Mouse (Mus musculus) neural tube, embryonic 11.5 days (tissue): ENCODE measurements at regions not wholly inside any gene's neighbourhood (a gene's known extent, or its start where the extent isn't known, plus 50 kb on each side); places are given as distances from the start of the nearest gene placed in this dataset.

Experiments
- ATAC-seq: fragments of 200-750 bp; cut with Nextera tagmentation; 2 replicates; pipeline ENCODE4 v1.8.0; 2017; ENCODE audit warnings: moderate number of reproducible peaks, mild to moderate bottlenecking, moderate TSS enrichment, moderate library complexity; ENCODE audit not compliant: insufficient read depth, low FRiP score, low TSS enrichment
- DNase-seq: peaks from one replicate; pipeline ENCODE4 v3.0.0-alpha.2; 2015; ENCODE audit warnings: low spot score
- H3K27ac ChIP-seq: fragments of 300-500 bp; sonication (generic); 2 replicates; pipeline ENCODE4 v1.5.1; 2014; ENCODE audit warnings: low read depth, mild to moderate bottlenecking, low read length
- H3K27me3 ChIP-seq: fragments of 300-500 bp; sonication (generic); 2 replicates; pipeline ENCODE4 v1.6.1; 2014; ENCODE audit warnings: mild to moderate bottlenecking, low read length, mixed read lengths; ENCODE audit not compliant: control insufficient read depth, insufficient read depth
- H3K36me3 ChIP-seq: fragments of 300-500 bp; sonication (generic); 2 replicates; pipeline ENCODE4 v1.6.1; 2014; ENCODE audit warnings: mild to moderate bottlenecking, low read length, moderate library complexity, mixed read lengths; ENCODE audit not compliant: control insufficient read depth, insufficient read depth
- H3K4me1 ChIP-seq: fragments of 300-500 bp; sonication (generic); 2 replicates; pipeline ENCODE4 v1.6.1; 2014; ENCODE audit warnings: low read length, mixed read lengths; ENCODE audit not compliant: control insufficient read depth, insufficient read depth
- H3K4me2 ChIP-seq: fragments of 300-500 bp; sonication (generic); 2 replicates; pipeline ENCODE4 v1.6.1; 2014; ENCODE audit warnings: low read depth, mild to moderate bottlenecking, moderate library complexity
- H3K4me3 ChIP-seq: fragments of 300-500 bp; sonication (generic); 2 replicates; pipeline ENCODE4 v1.5.1; 2014; ENCODE audit warnings: low read depth, low read length
- H3K9ac ChIP-seq: fragments of 300-500 bp; sonication (generic); 2 replicates; pipeline ENCODE4 v1.6.1; 2014; ENCODE audit warnings: mild to moderate bottlenecking, low read length
- H3K9me3 ChIP-seq: fragments of 300-500 bp; sonication (generic); 2 replicates; pipeline ENCODE4 v1.6.1; 2016; ENCODE audit warnings: low read length; ENCODE audit not compliant: control insufficient read depth
- WGBS: fragments of 180-500 bp; shearing (Covaris S2); extraction: QIAGEN DNeasy Blood & Tissue Kit; methylation state at CpG from one replicate; pipeline ENCODE4 v1.1.7; 2014; 5-methylcytosine and 5-hydroxymethylcytosine counted together

DNA sequence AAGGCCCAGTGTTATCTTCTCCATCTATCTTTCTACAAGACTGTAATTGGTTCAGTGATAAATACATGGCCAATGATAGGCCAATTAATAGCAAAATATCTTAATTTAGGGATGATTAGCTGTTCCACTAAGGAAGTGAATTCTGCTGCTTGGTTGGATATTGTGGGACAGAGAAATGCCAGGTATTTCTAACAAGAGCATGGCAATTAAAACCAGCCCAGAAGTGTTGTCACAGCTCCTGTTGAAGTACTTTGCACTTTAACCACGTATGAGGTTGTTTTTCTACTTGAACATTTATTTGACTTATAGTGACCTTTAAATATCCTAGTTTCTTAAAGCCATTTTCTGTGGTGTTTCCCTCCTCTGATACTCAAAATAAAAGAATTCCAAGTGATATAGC is 65.7 kb upstream of the Acsl4 start:
- no peak for ATAC-seq
- Histone ChIP-seq H3K36me3 (no peaks in the 10 kb centered on the region), H3K9ac (no peak overlapping the region), H3K4me1 (no peaks in the 10 kb centered on the region), H3K9me3 (no peaks in the 10 kb centered on the region), H3K27ac (no peak overlapping the region), H3K4me2 (no peak overlapping the region), H3K4me3 (no peak overlapping the region), H3K27me3 (no peaks in the 10 kb centered on the region)
- 58% methylated on average over 1 of the region's 1 CpGs for WGBS
- no peak for DNase-seq

DNA sequence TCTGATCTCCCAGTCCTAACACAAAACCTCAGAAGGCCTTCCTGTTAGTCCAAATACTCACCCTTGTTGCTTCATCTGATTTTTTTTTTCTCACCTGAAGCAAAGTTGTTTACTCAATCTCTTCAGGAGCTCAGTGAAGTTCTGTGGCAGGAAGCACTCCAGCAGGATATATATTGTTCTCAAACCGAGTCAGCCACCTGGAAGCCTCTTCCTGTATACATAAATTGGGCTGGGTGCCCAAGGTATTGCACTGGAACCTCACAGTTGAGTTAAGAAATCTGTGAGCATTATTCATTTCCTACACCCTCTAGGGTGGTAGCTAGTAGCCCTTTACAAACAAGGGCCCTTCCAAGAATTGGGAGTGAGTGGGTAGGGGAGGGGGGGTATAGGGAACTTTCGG is 73.8 kb upstream of the Acsl4 start:
- WGBS, result 68% methylated on average over 2 of the region's 2 CpGs
- H3K4me1 ChIP-seq, result no peaks in the 10 kb centered on the region

DNA sequence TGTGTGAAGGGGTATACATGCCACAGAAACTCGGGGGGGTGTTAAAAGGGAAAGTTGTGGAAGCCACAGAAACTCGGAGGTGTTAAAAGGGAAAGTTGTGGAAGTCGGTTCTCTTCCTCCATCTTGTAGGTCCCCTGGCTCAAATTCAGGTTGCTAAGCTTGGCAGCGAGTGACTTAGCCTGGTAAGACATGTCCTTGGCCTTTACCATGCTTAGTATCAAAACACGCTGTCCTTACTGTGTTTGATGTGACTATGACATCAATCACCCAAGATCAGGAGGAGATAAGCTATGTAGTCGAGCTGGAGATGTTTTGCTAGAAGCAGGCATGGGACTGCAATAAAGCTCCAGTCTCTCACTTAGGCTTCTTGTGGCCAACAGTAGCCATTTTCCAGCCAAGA is 74.4 kb upstream of the Acsl4 start:
- Histone ChIP-seq H3K4me3 (no peak overlapping the region), H3K9ac (no peak overlapping the region), H3K36me3 (no peaks in the 10 kb centered on the region), H3K4me2 (no peak overlapping the region), H3K9me3 (no peaks in the 10 kb centered on the region), H3K4me1 (no peaks in the 10 kb centered on the region), H3K27me3 (no peaks in the 10 kb centered on the region), H3K27ac (no peak overlapping the region)
- WGBS, result 75% methylated on average over 6 of the region's 6 CpGs
- DNase-seq (no peak), ATAC-seq (no peak)

More for the DNA sequence above, 73.8 kb upstream of the Acsl4 start:
- Histone ChIP-seq H3K27me3 (no peaks in the 10 kb centered on the region), H3K27ac (no peak overlapping the region), H3K36me3 (no peaks in the 10 kb centered on the region), H3K4me2 (no peak overlapping the region), H3K9me3 (no peaks in the 10 kb centered on the region), H3K4me3 (no peak overlapping the region), H3K9ac (no peak overlapping the region)
- ATAC-seq (no peak), DNase-seq (no peak)

DNA sequence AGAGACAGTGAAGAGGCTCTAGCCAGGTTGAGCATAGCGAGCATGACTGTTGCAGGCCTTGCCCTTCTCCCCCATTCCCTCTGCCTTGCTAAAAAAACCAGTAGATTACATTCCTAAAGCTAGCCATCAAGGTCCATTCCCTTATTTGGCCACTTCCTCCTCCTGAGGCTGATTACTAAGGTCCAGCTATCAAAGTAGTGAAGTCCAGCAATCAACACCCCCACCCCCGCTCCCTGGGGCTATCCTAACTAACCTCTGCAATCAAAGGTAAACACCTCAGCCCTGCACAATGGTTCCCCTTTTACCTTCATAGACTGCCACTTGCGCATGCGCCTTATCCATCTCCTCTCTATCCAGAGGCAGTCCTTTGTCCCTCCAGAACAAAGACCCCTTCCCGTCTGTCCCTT is 77.5 kb upstream of the Acsl4 start:
- H3K4me1 ChIP-seq, result no peaks in the 10 kb centered on the region
- ATAC-seq (peak; percentile 69), DNase-seq (peak; percentile 43)
- no peak overlapping the region for H3K27ac ChIP-seq
- no peaks in the 10 kb centered on the region for H3K27me3 ChIP-seq
- no peaks in the 10 kb centered on the region for H3K36me3 ChIP-seq
- WGBS, result 20% methylated on average over 5 of the region's 5 CpGs
- H3K9me3 ChIP-seq, result no peaks in the 10 kb centered on the region
- H3K9ac ChIP-seq, result no peak overlapping the region
- H3K4me3 ChIP-seq, result no peak overlapping the region
- H3K4me2 ChIP-seq, result no peak overlapping the region

DNA sequence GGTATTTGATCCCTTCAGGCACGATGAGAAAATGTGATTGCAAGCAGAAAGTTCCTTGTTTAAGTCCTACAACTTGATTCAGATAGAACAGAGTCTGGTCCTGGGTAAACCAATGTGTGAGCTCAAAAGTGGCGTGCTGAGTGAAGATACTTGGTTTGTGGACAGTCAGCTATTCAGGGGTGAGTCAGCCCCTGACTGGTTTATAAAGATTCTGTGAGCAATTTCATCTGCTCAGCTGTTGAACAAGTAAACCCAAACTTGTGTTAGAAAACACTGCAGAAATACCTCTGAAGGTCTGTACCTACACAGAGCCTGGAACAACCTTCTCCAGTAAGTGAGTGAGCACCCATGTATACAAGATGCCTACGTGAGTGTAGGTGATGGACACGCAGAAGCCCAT is 78.1 kb upstream of the Acsl4 start:
- Histone ChIP-seq H3K27me3 (no peaks in the 10 kb centered on the region), H3K36me3 (no peaks in the 10 kb centered on the region), H3K4me2 (no peak overlapping the region), H3K4me3 (no peak overlapping the region), H3K9me3 (no peaks in the 10 kb centered on the region), H3K9ac (no peak overlapping the region), H3K4me1 (no peaks in the 10 kb centered on the region), H3K27ac (no peak overlapping the region)
- WGBS, result 43% methylated on average over 4 of the region's 4 CpGs
- DNase-seq, result no peak
- ATAC-seq, result no peak

DNA sequence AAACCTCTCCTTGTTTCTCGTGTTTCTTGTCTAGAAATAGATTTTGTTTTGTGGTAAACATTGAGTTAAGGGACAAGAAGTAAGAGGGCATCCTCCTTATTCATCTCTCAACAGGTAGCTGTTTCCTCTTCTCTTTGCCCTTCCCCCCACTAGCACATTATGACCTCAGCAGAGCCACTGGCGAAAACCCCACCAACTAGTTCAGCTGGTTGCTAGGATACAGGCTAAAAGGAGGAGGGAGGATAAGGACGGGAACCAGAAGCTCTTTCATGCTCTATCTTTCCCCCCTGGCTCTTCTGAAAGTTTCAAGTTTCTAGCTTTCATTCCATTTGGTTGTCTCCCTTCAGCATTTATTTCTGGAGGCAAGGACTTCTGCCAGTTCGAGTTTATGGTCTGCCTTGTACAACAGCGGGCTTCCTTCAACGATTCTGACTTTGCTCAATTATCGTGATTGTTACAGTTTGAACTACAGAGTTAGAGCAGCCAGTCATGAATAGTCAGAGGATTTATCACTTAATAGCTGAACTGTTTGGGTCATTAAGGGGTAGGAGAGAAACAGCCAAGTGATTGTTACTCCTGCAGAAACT is 78.8 kb upstream of the Acsl4 start:
- DNase-seq, result no peak
- H3K27me3 ChIP-seq, result no peaks in the 10 kb centered on the region
- ATAC-seq, result peak; percentile 55; the same call in 1 of the 2 replicates
- no peak overlapping the region for H3K27ac ChIP-seq
- WGBS, result 23% methylated on average over 7 of the region's 7 CpGs
- H3K9ac ChIP-seq, result no peak overlapping the region
- H3K4me2 ChIP-seq, result no peak overlapping the region
- no peaks in the 10 kb centered on the region for H3K36me3 ChIP-seq
- H3K4me1 ChIP-seq, result no peaks in the 10 kb centered on the region
- no peaks in the 10 kb centered on the region for H3K9me3 ChIP-seq
- no peak overlapping the region for H3K4me3 ChIP-seq

DNA sequence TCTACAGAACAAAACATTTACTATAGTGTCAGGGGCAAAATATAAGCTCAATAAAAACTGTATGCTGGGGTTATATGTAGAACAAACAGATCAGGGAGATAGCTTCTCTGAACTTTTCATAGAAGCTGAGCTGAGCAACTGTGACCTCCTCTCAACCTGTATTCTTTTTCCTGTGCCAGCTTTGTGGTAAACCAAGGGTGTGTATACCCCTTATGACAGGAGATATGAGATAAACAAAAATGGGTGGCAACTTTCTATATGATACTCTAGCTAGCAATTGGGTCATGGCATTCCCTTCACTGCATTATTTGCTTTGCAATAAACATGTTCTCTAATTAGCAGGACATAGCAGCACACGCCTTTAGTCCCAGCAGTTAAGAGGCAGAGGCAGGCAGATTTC is 79.7 kb upstream of the Acsl4 start:
- Histone ChIP-seq H3K27ac (no peak overlapping the region), H3K4me2 (no peak overlapping the region), H3K36me3 (no peaks in the 10 kb centered on the region), H3K4me3 (no peak overlapping the region), H3K4me1 (no peaks in the 10 kb centered on the region), H3K27me3 (no peaks in the 10 kb centered on the region), H3K9ac (no peak overlapping the region), H3K9me3 (no peaks in the 10 kb centered on the region)
- ATAC-seq, result no peak
- 69% methylated on average over 1 of the region's 1 CpGs for WGBS
- DNase-seq, result no peak

DNA sequence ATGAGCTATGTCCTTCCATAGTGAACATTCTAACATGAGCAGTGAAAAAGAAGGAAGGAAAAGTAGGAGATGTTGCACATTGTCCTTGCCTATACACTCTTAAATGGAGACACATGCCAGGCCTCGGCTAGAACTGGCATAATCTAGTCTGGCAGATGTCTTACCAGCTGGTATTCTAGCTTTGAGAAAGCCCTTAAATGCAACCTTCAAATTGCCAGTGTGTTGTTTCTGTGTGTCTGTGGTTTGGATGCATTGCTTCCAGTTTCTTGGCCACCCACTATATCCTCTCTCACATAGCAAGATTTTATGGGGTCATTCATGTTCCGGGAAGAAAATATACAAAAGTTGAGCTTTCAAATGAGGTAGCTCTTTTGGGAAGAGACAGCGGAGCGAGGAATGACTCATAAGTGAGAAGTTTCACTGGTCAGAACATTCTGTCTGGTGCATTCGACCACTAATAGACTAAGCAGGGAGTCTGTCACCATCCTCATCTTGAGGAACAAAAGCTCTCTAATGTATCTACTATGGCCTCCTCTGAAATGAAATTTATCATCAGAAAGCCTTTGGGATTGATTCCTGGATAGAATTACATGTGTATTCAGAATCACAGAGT is 91.0 kb upstream of the Acsl4 start:
- no peak overlapping the region for H3K4me3 ChIP-seq
- WGBS, result 86% methylated on average over 5 of the region's 5 CpGs
- no peaks in the 10 kb centered on the region for H3K36me3 ChIP-seq
- H3K27me3 ChIP-seq, result no peaks in the 10 kb centered on the region
- H3K9ac ChIP-seq, result no peak overlapping the region
- no peak overlapping the region for H3K4me2 ChIP-seq
- DNase-seq (no peak), ATAC-seq (no peak)
- no peak overlapping the region for H3K27ac ChIP-seq
- no peaks in the 10 kb centered on the region for H3K4me1 ChIP-seq
- H3K9me3 ChIP-seq, result no peaks in the 10 kb centered on the region

DNA sequence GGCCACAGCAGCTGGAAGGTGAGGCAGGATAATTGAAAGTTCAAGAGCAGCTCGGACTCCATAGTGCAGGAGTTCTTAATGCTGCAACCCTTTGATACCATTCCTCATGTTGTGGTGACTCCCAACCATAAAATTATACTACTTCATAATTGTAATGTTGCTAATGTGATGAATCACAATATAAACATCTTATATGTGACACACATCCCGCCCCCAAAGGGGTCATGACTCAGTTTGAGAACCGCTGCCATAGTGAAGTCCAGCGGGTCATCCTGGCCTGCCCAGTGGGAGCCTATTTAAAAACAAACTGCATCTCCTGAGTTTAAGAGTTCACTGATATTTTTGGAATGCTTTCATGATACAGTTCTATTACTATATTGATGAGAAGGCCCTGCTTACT is 97.7 kb upstream of the Acsl4 start:
- H3K9ac ChIP-seq, result no peak overlapping the region
- H3K4me3 ChIP-seq, result no peak overlapping the region
- no peaks in the 10 kb centered on the region for H3K36me3 ChIP-seq
- no peak overlapping the region for H3K27ac ChIP-seq
- H3K4me2 ChIP-seq, result no peak overlapping the region
- no peaks in the 10 kb centered on the region for H3K27me3 ChIP-seq
- no peaks in the 10 kb centered on the region for H3K4me1 ChIP-seq
- no peak for DNase-seq
- ATAC-seq, result no peak
- 78% methylated on average over 4 of the region's 4 CpGs for WGBS
- no peaks in the 10 kb centered on the region for H3K9me3 ChIP-seq
